Mouse (Mus musculus) left cerebral cortex, postnatal 25 days (tissue): Measurements from ENCODE around the gene Psmg1. TPM values are rescaled to one million over a fixed set of nuclear protein-coding genes. Genes with fewer than 3 reads are reported as not detected.
"Not testable (repeated sequence)": the region's sequence is repeated elsewhere in the genome, so short reads cannot be mapped to it uniquely, and the experiment has no call there.

ENCODE experiments used
- DNase-seq, 2 experiments: peaks; one replicate each; pipeline ENCODE4 v3.0.0; 2022; ENCODE audit warnings: low spot score in 2 of 2, mixed read lengths in 1 of 2
- intact Hi-C: fragments of 180-260 bp; cut with DNase I; formaldehyde crosslinking; loops from one replicate; pipeline ENCODE4 v1.15.1; 2025
- total RNA-seq, 2 experiments: library from RNA; stranded (reverse); gene quantifications; 2 replicates each; pipeline ENCODE4 v1.2.3; 2021

Psmg1 gene
- 10 to 100 TPM; 16.8 to 17.4 TPM for total RNA-seq

- DNase-seq, result peak; percentile 96 to 97
- intact Hi-C loops, result no loop called here
Observed at GRCm38 (mm10) chr16:95990462-95991121, at the start of gene Psmg1. Gene Psmg1 (minus strand): TSS chr16:95990960.

- DNase-seq, result peak; percentile 24 to 40
Observed at GRCm38 (mm10) chr16:96039538-96039937, 48.8 kb upstream of the Psmg1 start.

DNA sequence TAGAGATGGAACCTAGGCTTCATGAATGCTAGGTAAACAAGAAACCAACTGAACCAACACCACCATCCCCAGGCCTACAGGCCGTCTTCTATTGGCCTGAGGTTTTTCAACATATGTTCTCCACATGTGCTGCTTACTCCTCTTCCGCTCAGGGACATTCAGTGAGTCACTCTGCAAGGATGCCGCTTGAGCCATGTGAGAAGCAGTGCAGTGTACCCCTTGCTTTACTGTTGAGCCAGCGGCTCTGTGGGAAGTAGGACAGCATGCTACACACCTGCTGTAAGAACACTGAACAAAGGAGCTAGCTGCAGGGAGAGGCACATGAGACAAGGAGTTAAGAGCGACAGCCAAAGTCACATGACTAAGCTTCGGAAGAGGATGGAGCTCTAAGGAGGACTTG lies 43.7 kb upstream of the Psmg1 start:
- peak in 1 of 2 experiments; percentile 57 for DNase-seq
- intact Hi-C loops, result no loop called here

More at GRCm38 (mm10) chr16:96039538-96039937, 48.8 kb upstream of the Psmg1 start:
- intact Hi-C loops, result no loop called here

GRCm38 (mm10) chr16:96032368-96033043 lies 41.7 kb upstream of the Psmg1 start:
- DNase-seq, result no peak
- intact Hi-C loops, result no loop called here

- intact Hi-C loops, result no loop called here
- DNase-seq, result no peak
Observed at GRCm38 (mm10) chr16:96030476-96031102, 39.8 kb upstream of the Psmg1 start.

GRCm38 (mm10) chr16:96026256-96026655 lies 35.5 kb upstream of the Psmg1 start:
- no peak for DNase-seq
- intact Hi-C loops, result no loop called here

DNA sequence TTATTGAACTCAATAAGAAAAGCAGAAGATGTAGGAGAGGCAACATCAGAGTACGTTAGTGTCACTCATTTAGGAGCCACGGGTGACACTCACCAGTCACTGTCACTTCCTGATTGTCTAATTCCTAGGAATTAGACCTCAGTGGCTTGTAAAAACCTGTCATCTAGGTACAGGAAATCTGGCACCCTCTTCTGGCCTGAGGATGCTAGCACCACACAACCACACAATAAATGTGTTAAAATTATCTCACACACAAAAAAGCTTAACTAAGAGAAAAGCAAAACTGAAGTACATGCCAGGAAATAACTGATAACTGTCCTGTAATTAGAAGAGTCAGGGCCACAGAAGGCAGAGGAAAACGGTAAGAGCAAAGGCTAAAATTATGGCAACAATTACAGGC lies 34.5 kb upstream of the Psmg1 start:
- DNase-seq, result no peak
- intact Hi-C loops, result no loop called here

DNA sequence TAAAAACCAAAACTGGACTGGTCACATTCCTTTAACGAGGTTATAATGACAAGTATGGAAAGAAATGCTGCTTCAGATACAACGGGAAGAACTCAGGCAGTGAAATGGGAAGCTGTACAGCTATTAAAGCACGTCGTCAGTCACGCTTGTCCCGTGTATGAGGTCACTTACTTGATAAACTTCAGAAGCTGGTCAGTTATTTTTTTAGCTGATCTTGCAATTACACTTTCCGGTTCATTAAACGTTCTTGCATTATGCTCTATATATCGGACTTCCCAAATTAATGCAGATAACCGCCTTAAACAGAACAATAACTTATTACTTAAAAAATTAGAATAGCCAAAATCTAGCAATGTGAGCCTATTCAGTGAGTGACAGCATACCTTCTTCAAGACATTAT lies 30.3 kb upstream of the Psmg1 start:
- DNase-seq, result no peak
- intact Hi-C loops, result no loop called here

DNA sequence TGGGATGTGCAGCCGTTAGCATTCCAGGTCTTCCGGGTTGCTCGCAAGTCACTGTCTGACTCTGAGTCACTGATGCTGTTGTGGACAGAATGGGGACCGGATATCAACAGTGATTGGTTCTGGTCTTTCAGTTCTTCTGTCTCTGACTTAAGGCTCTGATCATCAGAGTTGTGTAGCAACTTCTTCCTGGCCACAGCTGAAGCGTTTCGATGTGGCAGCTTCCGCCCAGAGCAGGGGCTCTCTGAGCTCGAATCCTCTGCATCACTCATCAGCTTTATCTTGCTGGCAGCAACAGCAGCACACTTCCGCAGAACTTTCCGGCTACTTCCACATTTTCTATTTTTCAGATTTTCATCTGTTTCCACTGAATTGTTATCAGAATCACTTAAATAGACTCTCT lies 18.4 kb upstream of the Psmg1 start:
- DNase-seq, intact Hi-C loops: not testable (repeated sequence)

- DNase-seq, intact Hi-C loops: not testable (repeated sequence)
Observed at GRCm38 (mm10) chr16:96004278-96004677, 13.5 kb upstream of the Psmg1 start.

DNA sequence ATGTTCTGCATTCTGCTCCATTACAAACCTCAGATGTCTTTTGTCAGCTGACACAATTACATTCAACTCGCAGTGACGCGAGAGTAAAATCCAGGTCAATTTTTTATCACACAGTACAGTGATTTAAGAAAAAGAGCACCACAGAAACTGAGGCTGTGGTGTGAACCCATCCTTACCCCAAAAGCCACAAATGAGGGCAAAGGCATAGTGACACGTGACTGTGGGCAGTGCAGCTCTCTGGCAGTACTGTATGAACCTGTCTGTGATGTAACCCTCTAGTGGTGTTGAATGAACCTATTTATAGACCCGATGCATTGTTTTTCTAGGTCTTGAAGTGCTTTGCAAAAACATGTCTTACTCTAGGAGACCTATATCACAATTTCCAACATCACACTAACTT lies 8.5 kb upstream of the Psmg1 start:
- intact Hi-C loops, result no loop called here
- DNase-seq, result no peak

DNA sequence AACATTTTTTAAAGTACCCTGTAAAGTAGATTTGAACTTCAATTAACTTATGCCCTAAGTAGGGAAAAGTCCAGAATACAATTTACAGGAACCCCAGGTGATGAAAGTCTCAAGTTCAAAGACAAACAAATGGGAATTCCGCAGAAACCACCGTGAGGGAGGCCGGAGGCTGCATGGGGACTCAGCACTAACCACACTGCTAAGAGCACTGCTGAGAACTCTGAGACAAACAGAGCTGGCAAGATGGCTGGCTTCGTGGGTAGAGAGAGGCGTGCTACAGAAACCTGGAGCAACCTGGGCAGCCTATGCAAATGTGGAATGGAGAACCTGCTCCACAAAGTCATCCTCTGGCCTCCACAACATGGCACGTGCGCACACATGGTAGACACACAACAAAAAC lies 5.4 kb upstream of the Psmg1 start:
- DNase-seq, result no peak
- intact Hi-C loops, result no loop called here

DNA sequence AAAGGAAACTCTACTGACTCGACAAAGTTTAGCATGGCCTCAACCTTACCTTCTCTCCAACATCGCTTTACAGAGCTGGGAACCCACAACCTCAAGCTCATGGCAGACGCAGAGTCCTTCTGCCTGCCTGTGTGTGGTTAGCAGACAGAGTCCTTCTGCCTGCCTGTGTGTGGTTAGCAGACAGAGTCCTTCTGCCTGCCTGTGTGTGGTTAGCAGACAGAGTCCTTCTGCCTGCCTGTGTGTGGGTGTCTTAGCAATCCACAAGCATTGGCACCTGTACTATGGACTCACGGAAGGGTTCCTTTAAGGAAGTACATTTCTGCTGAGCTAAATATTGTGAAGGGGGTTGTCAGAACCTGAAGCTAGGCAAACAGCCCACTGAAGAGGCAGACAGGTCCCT lies 3.8 kb upstream of the Psmg1 start:
- intact Hi-C loops, result not testable (repeated sequence)

DNA sequence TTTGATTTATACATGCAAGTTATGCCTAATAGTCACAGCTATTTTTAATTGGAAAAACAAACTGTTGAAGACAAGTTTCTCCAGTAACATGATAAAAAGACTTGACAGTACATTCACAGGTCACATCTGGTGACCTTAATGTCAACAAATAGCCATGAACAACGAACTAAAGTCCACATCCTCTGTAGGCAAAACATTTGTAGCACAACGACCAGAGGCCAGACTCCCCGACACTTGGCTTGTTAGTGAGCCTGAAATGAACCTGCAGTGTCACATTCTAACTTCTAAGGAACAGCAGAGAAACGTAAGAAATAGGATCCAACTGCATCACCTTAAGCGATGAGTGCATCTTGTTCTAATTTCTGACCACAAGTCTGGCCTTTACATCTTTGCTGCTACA lies 1.8 kb upstream of the Psmg1 start:
- DNase-seq, result no peak
- intact Hi-C loops, result no loop called here

More for the DNA sequence above, 3.8 kb upstream of the Psmg1 start:
- DNase-seq, result peak; percentile 26 to 60

DNA sequence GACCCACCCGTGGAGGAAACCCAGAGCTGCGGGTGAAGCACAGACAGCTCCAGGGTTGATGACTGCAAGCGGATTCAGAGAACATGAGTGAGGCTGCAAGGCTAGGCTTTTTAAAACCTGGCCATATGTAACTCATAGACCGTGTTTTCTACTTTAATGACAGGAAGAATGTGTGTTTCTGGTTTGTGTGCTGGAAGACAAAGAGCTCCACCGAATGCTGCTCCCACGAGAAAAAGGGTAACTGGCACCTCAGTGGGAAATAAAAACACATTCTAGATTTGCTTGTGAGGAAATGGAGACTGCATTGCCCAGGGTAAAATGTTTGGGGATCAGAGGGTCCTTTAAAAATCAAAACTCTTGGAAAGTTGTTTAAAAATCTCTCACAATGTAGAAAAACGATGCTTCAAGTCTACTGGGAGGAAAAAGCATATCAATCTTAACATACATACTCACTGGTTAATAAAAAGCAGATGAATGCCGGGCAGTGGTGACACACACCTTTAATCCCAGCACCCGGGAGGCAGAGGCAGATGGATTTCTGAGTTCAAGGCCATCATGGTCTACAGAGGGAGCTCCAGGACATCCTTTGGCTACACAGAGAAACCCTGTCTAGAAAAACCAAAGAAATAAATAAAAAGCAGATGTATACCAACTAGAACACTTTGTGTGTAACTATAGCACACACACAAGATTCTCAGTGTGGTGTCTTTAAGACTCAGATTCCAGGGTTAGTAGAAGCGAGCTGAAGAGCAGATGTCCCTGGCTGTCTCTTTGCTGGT lies 551 bp upstream of the Psmg1 start:
- no peak for DNase-seq
- intact Hi-C loops, result no loop called here

- intact Hi-C loops, result no loop called here
- DNase-seq, result no peak
Observed at GRCm38 (mm10) chr16:95984911-95985310, 5.8 kb downstream of the Psmg1 start.

GRCm38 (mm10) chr16:95983601-95984000 lies 7.2 kb downstream of the Psmg1 start:
- no peak for DNase-seq
- intact Hi-C loops, result no loop called here

GRCm38 (mm10) chr16:95970841-95971240 lies 19.9 kb downstream of the Psmg1 start:
- intact Hi-C loops, result loop anchor here (10.0 kb wide), 1 partner anchor 374 kb away; no protein-coding TSS in a partner anchor
- DNase-seq, result no peak

DNA sequence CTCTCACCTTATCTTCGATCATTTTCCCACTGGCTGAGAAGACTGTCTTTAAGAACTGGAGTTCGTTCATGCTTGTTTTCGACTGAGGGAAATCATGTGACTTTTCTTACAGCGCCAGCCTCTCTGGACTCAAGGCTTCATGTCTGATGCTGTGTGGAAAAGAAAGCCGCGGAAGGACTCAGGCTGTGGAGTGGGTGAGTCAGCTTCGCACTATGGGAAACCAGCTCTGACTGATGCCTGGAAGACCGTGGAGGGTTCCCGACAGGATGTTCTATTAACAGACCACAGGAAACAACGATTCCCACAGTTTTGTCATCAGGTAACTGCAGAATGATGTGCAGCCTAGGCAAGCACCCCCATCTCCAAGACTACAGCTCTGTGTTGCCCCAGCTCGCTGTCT lies 23.3 kb downstream of the Psmg1 start:
- intact Hi-C loops, result loop anchor here (10.0 kb wide), 1 partner anchor 773 kb away; no protein-coding TSS in a partner anchor

More for the DNA sequence above, 23.3 kb downstream of the Psmg1 start:
- peak in 1 of 2 experiments; percentile 24 for DNase-seq
